Mouse (Mus musculus): ENCODE results near the gene Vstm2b. TPM values are rescaled to one million over a fixed set of nuclear protein-coding genes. Genes with fewer than 3 reads are reported as not detected.
A peak's percentile ranks its signal among the peaks of the same experiment; 100 is the strongest.

The Vstm2b gene
- not detected in 2 replicates for polyA plus RNA-seq (2012; ENCODE audit: insufficient read depth, insufficient read length, missing spikeins)

DNA sequence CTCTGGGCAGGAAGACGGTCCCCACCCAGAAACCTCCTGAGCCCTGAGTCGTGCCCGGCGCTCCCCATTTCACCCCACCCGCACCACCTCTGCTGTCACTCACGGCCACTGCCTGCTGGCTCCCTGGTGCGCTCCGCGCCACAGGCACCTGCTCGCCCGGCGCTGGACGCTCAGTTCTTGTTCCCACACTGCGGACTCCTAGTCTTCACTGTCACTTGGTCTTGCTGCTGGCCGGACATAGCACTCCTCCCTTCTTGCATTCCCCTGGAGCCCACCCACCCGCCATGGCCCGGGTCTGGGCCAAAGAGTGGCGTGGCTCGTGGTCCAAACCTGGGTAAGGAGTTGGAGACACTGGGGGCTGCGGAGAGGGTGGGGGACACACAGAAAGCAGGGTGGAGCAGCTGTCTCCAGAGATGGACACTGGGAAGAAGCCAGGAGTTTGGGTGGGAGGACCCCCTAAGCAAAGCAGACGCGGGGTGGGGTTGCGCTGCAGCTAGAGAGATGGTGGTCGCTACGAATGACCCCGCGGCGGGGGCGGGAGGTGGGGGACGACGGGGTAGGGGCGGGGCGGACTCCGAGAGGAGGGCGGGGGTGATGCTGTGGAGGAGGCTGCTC lies at the start of gene Vstm2b:
Vstm2b (plus strand) TSS at position 233 of the 615 bp plus-strand sequence.
- H3K4me3 ChIP-seq (ENCODE audit: insufficient read depth, low read depth, low read length) = peak within 1 kb of the TSS; percentile 46
- H3K4me1 ChIP-seq (ENCODE audit: control insufficient read depth, insufficient read depth, insufficient read length, low read length) = no peaks in the 10 kb centered on the region; the same call in 1 of the 2 replicates
- no peak within 1 kb of the TSS for H3K27ac ChIP-seq (replicated peaks; ENCODE audit: low read depth, low read length)

DNA sequence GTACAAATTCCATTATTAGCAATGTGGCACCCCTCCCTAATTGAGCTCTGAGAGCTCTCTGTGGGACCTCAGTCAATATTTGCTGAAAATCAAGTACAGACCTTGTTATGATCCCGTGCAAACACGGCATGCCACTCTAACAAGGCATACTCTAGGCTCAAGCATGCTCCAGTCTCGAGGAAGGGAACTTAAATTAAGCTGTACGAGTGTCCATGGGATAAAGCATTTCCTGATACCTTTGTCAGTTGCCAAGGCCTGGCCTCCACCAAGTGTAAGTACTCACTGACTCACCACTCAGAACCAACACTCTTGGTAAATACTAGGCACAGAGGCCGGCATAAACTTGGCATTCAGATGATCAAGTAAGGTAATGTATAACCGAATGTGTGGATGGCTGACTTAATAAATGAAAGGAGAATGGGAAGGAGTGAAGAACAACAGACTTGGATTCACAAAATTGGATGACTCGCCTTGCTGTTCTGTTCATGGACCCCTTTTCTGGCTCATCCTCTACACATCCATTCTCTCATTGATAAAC lies 42.0 kb upstream of the Vstm2b start:
- Histone ChIP-seq H3K27ac (replicated peaks; ENCODE audit: low read depth, low read length) (no peak overlapping the region), H3K4me3 (ENCODE audit: insufficient read depth, low read depth, low read length) (no peak overlapping the region), H3K4me1 (ENCODE audit: control insufficient read depth, insufficient read depth, insufficient read length, low read length) (no peaks in the 10 kb centered on the region)

GRCm38 (mm10) chr7:40873380-40873990 lies 24.6 kb upstream of the Vstm2b start:
- no peak overlapping the region for H3K27ac ChIP-seq (replicated peaks; ENCODE audit: low read depth, low read length)
- H3K4me1 ChIP-seq (ENCODE audit: control insufficient read depth, insufficient read depth, insufficient read length, low read length) = no peaks in the 10 kb centered on the region
- no peak overlapping the region for H3K4me3 ChIP-seq (ENCODE audit: insufficient read depth, low read depth, low read length)

DNA sequence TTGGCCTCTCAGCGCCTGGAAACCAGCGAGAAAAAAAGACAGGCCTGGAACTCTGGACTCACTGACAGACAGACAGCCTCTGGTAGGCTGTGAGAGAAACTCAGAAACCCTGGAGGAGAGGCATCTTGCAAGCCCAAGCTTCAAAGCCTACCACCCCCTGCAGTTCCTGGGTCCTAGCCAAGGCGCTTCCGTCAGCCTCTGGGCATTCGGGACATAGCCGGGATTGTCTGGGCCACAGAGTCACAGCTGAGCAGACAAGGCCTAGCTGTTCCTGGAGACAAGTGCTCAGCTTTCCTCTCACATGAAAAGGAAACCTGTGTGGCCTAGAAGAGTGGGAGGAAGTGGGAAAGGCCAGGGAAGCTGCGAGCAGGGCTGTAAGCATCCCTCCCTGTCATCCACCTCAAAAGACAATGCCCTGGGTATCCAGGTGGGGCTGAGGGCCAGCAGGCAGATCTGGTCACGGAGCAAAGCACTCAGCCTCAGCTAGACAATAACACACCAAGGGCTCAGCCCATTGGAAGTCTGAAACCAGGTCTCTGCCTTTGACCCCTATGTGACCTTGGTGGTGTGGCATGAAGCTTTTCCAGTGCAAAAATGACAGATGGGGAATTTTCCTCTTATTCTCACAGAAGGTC lies 13.2 kb upstream of the Vstm2b start:
- Histone ChIP-seq H3K4me1 (ENCODE audit: control insufficient read depth, insufficient read depth, insufficient read length, low read length) (no peaks in the 10 kb centered on the region), H3K4me3 (ENCODE audit: insufficient read depth, low read depth, low read length) (no peak overlapping the region), H3K27ac (replicated peaks; ENCODE audit: low read depth, low read length) (no peak overlapping the region)

DNA sequence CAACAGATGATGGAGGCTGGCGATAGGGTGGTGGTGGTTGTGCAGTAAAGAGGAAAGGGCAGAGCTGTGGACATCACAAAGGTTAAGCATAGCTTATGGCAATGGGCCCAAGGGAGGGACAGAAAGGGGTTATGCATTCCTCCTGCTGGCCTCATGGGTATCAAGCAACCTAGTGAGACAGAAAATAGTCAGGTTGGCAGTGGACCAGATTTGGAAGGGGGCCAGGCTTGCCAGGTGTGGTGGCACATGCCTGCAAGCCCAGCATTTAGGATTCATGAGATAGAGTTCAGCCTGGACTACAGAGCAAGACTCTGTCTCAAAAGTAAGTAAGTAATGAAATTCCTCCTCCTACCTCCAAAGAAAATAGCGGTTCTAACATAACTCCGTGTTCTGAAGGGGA lies 9.8 kb upstream of the Vstm2b start:
- Histone ChIP-seq H3K4me1 (ENCODE audit: control insufficient read depth, insufficient read depth, insufficient read length, low read length) (no peaks in the 10 kb centered on the region), H3K4me3 (ENCODE audit: insufficient read depth, low read depth, low read length) (no peak overlapping the region), H3K27ac (replicated peaks; ENCODE audit: low read depth, low read length) (no peak overlapping the region)

GRCm38 (mm10) chr7:40896964-40897363 lies 1.2 kb upstream of the Vstm2b start:
- H3K4me3 ChIP-seq (ENCODE audit: insufficient read depth, low read depth, low read length) = no peak overlapping the region
- no peak overlapping the region for H3K27ac ChIP-seq (replicated peaks; ENCODE audit: low read depth, low read length)
- H3K4me1 ChIP-seq (ENCODE audit: control insufficient read depth, insufficient read depth, insufficient read length, low read length) = no peaks in the 10 kb centered on the region; the same call in 1 of the 2 replicates

GRCm38 (mm10) chr7:40898711-40899375 lies 715 bp downstream of the Vstm2b start:
- no peak overlapping the region for H3K27ac ChIP-seq (replicated peaks; ENCODE audit: low read depth, low read length)
- peak overlapping the region; percentile 46 for H3K4me3 ChIP-seq (ENCODE audit: insufficient read depth, low read depth, low read length)
- no peaks in the 10 kb centered on the region; the same call in 1 of the 2 replicates for H3K4me1 ChIP-seq (ENCODE audit: control insufficient read depth, insufficient read depth, insufficient read length, low read length)

GRCm38 (mm10) chr7:40899376-40900265 lies 1.5 kb downstream of the Vstm2b start:
- Histone ChIP-seq H3K27ac (replicated peaks; ENCODE audit: low read depth, low read length) (no peak overlapping the region), H3K4me3 (ENCODE audit: insufficient read depth, low read depth, low read length) (peak overlapping the region; percentile 46), H3K4me1 (ENCODE audit: control insufficient read depth, insufficient read depth, insufficient read length, low read length) (no peaks in the 10 kb centered on the region; the same call in 1 of the 2 replicates)

- Histone ChIP-seq H3K4me3 (ENCODE audit: insufficient read depth, low read depth, low read length) (no peak overlapping the region), H3K27ac (replicated peaks; ENCODE audit: low read depth, low read length) (no peak overlapping the region), H3K4me1 (ENCODE audit: control insufficient read depth, insufficient read depth, insufficient read length, low read length) (no peaks in the 10 kb centered on the region; the same call in 1 of the 2 replicates)
These were observed 3.1 kb downstream of the Vstm2b start for GRCm38 (mm10) chr7:40901201-40901600.

GRCm38 (mm10) chr7:40902506-40902905 lies 4.4 kb downstream of the Vstm2b start:
- Histone ChIP-seq H3K4me1 (ENCODE audit: control insufficient read depth, insufficient read depth, insufficient read length, low read length) (no peaks in the 10 kb centered on the region; the same call in 1 of the 2 replicates), H3K27ac (replicated peaks; ENCODE audit: low read depth, low read length) (no peak overlapping the region), H3K4me3 (ENCODE audit: insufficient read depth, low read depth, low read length) (no peak overlapping the region)

- H3K27ac ChIP-seq (replicated peaks; ENCODE audit: low read depth, low read length) = no peak overlapping the region
- no peaks in the 10 kb centered on the region for H3K4me1 ChIP-seq (ENCODE audit: control insufficient read depth, insufficient read depth, insufficient read length, low read length)
- H3K4me3 ChIP-seq (ENCODE audit: insufficient read depth, low read depth, low read length) = no peak overlapping the region
These were observed 8.4 kb downstream of the Vstm2b start for GRCm38 (mm10) chr7:40906484-40906883.

GRCm38 (mm10) chr7:40916761-40917160 lies 18.6 kb downstream of the Vstm2b start:
- Histone ChIP-seq H3K27ac (replicated peaks; ENCODE audit: low read depth, low read length) (no peak overlapping the region), H3K4me3 (ENCODE audit: insufficient read depth, low read depth, low read length) (no peak overlapping the region), H3K4me1 (ENCODE audit: control insufficient read depth, insufficient read depth, insufficient read length, low read length) (no peaks in the 10 kb centered on the region)

- H3K4me3 ChIP-seq (ENCODE audit: insufficient read depth, low read depth, low read length) = no peak overlapping the region
- no peaks in the 10 kb centered on the region for H3K4me1 ChIP-seq (ENCODE audit: control insufficient read depth, insufficient read depth, insufficient read length, low read length)
- H3K27ac ChIP-seq (replicated peaks; ENCODE audit: low read depth, low read length) = no peak overlapping the region
These were observed 22.0 kb downstream of the Vstm2b start for GRCm38 (mm10) chr7:40920118-40920517.

GRCm38 (mm10) chr7:40921281-40921680 lies 23.2 kb downstream of the Vstm2b start:
- Histone ChIP-seq H3K4me3 (ENCODE audit: insufficient read depth, low read depth, low read length) (no peak overlapping the region), H3K27ac (replicated peaks; ENCODE audit: low read depth, low read length) (no peak overlapping the region), H3K4me1 (ENCODE audit: control insufficient read depth, insufficient read depth, insufficient read length, low read length) (no peaks in the 10 kb centered on the region)
